Mouse (Mus musculus) cerebellum, adult 9-10 months (tissue): ENCODE results near the gene Btbd9.

Experiments
- DNase-seq: peaks from one replicate; pipeline ENCODE4 v3.0.0; 2022

Gene Btbd9

GRCm38 (mm10) chr17:30386241-30386640 is 190.0 kb downstream of the Btbd9 start:
- DNase-seq: no peak

- no peak for DNase-seq
Measured at GRCm38 (mm10) chr17:30383649-30384048, 192.6 kb downstream of the Btbd9 start.

- no peak for DNase-seq
Measured at GRCm38 (mm10) chr17:30378221-30379010, 197.9 kb downstream of the Btbd9 start.

- DNase-seq: no peak
Measured at GRCm38 (mm10) chr17:30377754-30378153, 198.5 kb downstream of the Btbd9 start.

- DNase-seq: no peak
Measured at GRCm38 (mm10) chr17:30375107-30375506, 201.2 kb downstream of the Btbd9 start.

GRCm38 (mm10) chr17:30368559-30368958 is 207.7 kb downstream of the Btbd9 start:
- DNase-seq: no peak

GRCm38 (mm10) chr17:30364701-30365100 is 211.6 kb downstream of the Btbd9 start:
- DNase-seq: no peak

GRCm38 (mm10) chr17:30363365-30363764 is 212.9 kb downstream of the Btbd9 start:
- DNase-seq: no peak

GRCm38 (mm10) chr17:30360654-30361053 is 215.6 kb downstream of the Btbd9 start:
- no peak for DNase-seq

- no peak for DNase-seq
Measured at GRCm38 (mm10) chr17:30359392-30359791, 216.9 kb downstream of the Btbd9 start.

- DNase-seq: no peak
Measured at GRCm38 (mm10) chr17:30355431-30355830, 220.9 kb downstream of the Btbd9 start.

GRCm38 (mm10) chr17:30354381-30354780 is 221.9 kb downstream of the Btbd9 start:
- no peak for DNase-seq

GRCm38 (mm10) chr17:30348031-30348430 is 228.3 kb downstream of the Btbd9 start:
- no peak for DNase-seq

- no peak for DNase-seq
Measured at GRCm38 (mm10) chr17:30347101-30347613, 229.1 kb downstream of the Btbd9 start.

GRCm38 (mm10) chr17:30345008-30345407 is 231.3 kb downstream of the Btbd9 start:
- no peak for DNase-seq

- DNase-seq: no peak
Measured at GRCm38 (mm10) chr17:30343701-30344473, 232.4 kb downstream of the Btbd9 start.

GRCm38 (mm10) chr17:30341556-30341955 is 234.7 kb downstream of the Btbd9 start:
- DNase-seq: no peak

GRCm38 (mm10) chr17:30340495-30341126 is 235.7 kb downstream of the Btbd9 start:
- DNase-seq: no peak

GRCm38 (mm10) chr17:30339317-30339716 is 237.0 kb downstream of the Btbd9 start:
- no peak for DNase-seq

- DNase-seq: no peak
Measured at GRCm38 (mm10) chr17:30336816-30337215, 239.5 kb downstream of the Btbd9 start.

GRCm38 (mm10) chr17:30336280-30336679 is 240.0 kb downstream of the Btbd9 start:
- DNase-seq: no peak

- peak; percentile 14 for DNase-seq
Measured at GRCm38 (mm10) chr17:30335746-30336145, 240.5 kb downstream of the Btbd9 start.

GRCm38 (mm10) chr17:30334257-30334656 is 242.0 kb downstream of the Btbd9 start:
- no peak for DNase-seq
